Mouse (Mus musculus) limb, embryonic 15.5 days (tissue): Measurements from ENCODE around the gene Nek7. TPM values are rescaled to one million over a fixed set of nuclear protein-coding genes. Genes with fewer than 3 reads are reported as not detected.

Experiments
- ATAC-seq: fragments of 200-750 bp; cut with Nextera tagmentation; 2 replicates; pipeline ENCODE4 v1.8.0; 2017; ENCODE audit warnings: low read depth, moderate TSS enrichment; ENCODE audit not compliant: insufficient number of reproducible peaks, low FRiP score, low TSS enrichment
- H3K27ac ChIP-seq: fragments of 300-500 bp; sonication (generic); 2 replicates; pipeline ENCODE4 v1.5.1; 2015; ENCODE audit warnings: moderate library complexity, mild to moderate bottlenecking, inconsistent platforms
- H3K27me3 ChIP-seq: fragments of 300-500 bp; sonication (generic); 2 replicates; pipeline ENCODE4 v1.6.1; 2015; ENCODE audit warnings: inconsistent platforms
- H3K36me3 ChIP-seq: fragments of 300-500 bp; sonication (generic); 2 replicates; pipeline ENCODE4 v1.6.1; 2015; ENCODE audit warnings: inconsistent platforms
- H3K4me1 ChIP-seq: fragments of 300-500 bp; sonication (generic); 2 replicates; pipeline ENCODE4 v1.6.1; 2015; ENCODE audit warnings: inconsistent platforms
- H3K4me2 ChIP-seq: fragments of 300-500 bp; sonication (generic); 2 replicates; pipeline ENCODE4 v1.6.1; 2015; ENCODE audit warnings: mild to moderate bottlenecking, inconsistent platforms
- H3K4me3 ChIP-seq: fragments of 300-500 bp; sonication (generic); 2 replicates; pipeline ENCODE4 v1.5.1; 2015; ENCODE audit warnings: mild to moderate bottlenecking, inconsistent platforms
- H3K9ac ChIP-seq: fragments of 300-500 bp; sonication (generic); 2 replicates; pipeline ENCODE4 v1.6.1; 2015; ENCODE audit warnings: inconsistent platforms
- H3K9me3 ChIP-seq: fragments of 300-500 bp; sonication (generic); 2 replicates; pipeline ENCODE4 v1.6.1; 2016; ENCODE audit warnings: inconsistent platforms
- WGBS: fragments of 180-500 bp; shearing (Covaris S2); methylation state at CpG from one replicate; pipeline ENCODE4 v1.1.7; 2015; 5-methylcytosine and 5-hydroxymethylcytosine counted together
- polyA plus RNA-seq: library from polyadenylated mRNA; unstranded; fragments of >200 nt; fragmentation: Nextera tagmentation; extraction: Ambion mirVana; gene quantifications from 2 replicates; pipeline ENCODE4 v1.2.1, GENCODE M21; 2015

Nek7 gene
- 36.5 and 38.9 TPM in 2 replicates for polyA plus RNA-seq

GRCm38 (mm10) chr1:138619996-138620461, at the start of gene Nek7:
TSS of gene Nek7 (minus strand) at chr1:138620141.
- WGBS: 4% methylated on average over 11 of the region's 11 CpGs
- Histone ChIP-seq H3K4me3 (peak within 1 kb of the TSS; percentile 93), H3K9ac (peak within 1 kb of the TSS; percentile 90), H3K27me3 (no peaks in the 10 kb centered on the region), H3K4me1 (peaks cover 3% of the 10 kb centered on the region; the same call in 1 of the 2 replicates), H3K36me3 (no peaks in the 10 kb centered on the region), H3K4me2 (peak within 1 kb of the TSS; percentile 77), H3K9me3 (no peaks in the 10 kb centered on the region), H3K27ac (peak within 1 kb of the TSS; percentile 98)
- no peak for ATAC-seq

GRCm38 (mm10) chr1:138662342-138662741, 42.4 kb upstream of the Nek7 start:
- 84% methylated on average over 2 of the region's 2 CpGs for WGBS
- Histone ChIP-seq H3K36me3 (no peaks in the 10 kb centered on the region), H3K9me3 (no peaks in the 10 kb centered on the region), H3K4me1 (no peaks in the 10 kb centered on the region), H3K27me3 (no peaks in the 10 kb centered on the region), H3K27ac (no peak overlapping the region), H3K4me2 (no peak overlapping the region), H3K4me3 (no peak overlapping the region), H3K9ac (no peak overlapping the region)
- ATAC-seq: no peak

- no peak overlapping the region for H3K4me3 ChIP-seq
- H3K4me2 ChIP-seq: no peak overlapping the region
- no peak overlapping the region for H3K27ac ChIP-seq
- H3K36me3 ChIP-seq: no peaks in the 10 kb centered on the region
- ATAC-seq: no peak
- H3K9me3 ChIP-seq: no peaks in the 10 kb centered on the region
- H3K4me1 ChIP-seq: no peaks in the 10 kb centered on the region
- no peak overlapping the region for H3K9ac ChIP-seq
- no peaks in the 10 kb centered on the region for H3K27me3 ChIP-seq
These were observed 34.3 kb upstream of the Nek7 start for GRCm38 (mm10) chr1:138654212-138654611.

- H3K9ac ChIP-seq: no peak overlapping the region
These were observed 25.1 kb upstream of the Nek7 start for GRCm38 (mm10) chr1:138644991-138645390.

GRCm38 (mm10) chr1:138643306-138643830, 23.4 kb upstream of the Nek7 start:
- no peak overlapping the region for H3K9ac ChIP-seq
- no peaks in the 10 kb centered on the region; the same call in 1 of the 2 replicates for H3K4me1 ChIP-seq
- H3K4me2 ChIP-seq: no peak overlapping the region
- H3K27me3 ChIP-seq: no peaks in the 10 kb centered on the region
- no peaks in the 10 kb centered on the region for H3K36me3 ChIP-seq
- H3K27ac ChIP-seq: no peak overlapping the region
- no peak for ATAC-seq
- no peak overlapping the region for H3K4me3 ChIP-seq
- WGBS: 87% methylated on average over 3 of the region's 3 CpGs
- no peaks in the 10 kb centered on the region for H3K9me3 ChIP-seq

More at GRCm38 (mm10) chr1:138644991-138645390, 25.1 kb upstream of the Nek7 start:
- no peak for ATAC-seq
- Histone ChIP-seq H3K27me3 (no peaks in the 10 kb centered on the region), H3K4me3 (no peak overlapping the region), H3K9me3 (no peaks in the 10 kb centered on the region), H3K4me1 (no peaks in the 10 kb centered on the region; the same call in 1 of the 2 replicates), H3K27ac (no peak overlapping the region), H3K4me2 (no peak overlapping the region), H3K36me3 (no peaks in the 10 kb centered on the region)
- WGBS: 48% methylated on average over 3 of the region's 3 CpGs

GRCm38 (mm10) chr1:138640934-138641461, 21.1 kb upstream of the Nek7 start:
- H3K4me2 ChIP-seq: no peak overlapping the region
- no peaks in the 10 kb centered on the region; the same call in 1 of the 2 replicates for H3K4me1 ChIP-seq
- no peak for ATAC-seq
- H3K9me3 ChIP-seq: no peaks in the 10 kb centered on the region
- 57% methylated on average over 4 of the region's 4 CpGs for WGBS
- no peaks in the 10 kb centered on the region for H3K27me3 ChIP-seq
- no peak overlapping the region for H3K27ac ChIP-seq
- H3K36me3 ChIP-seq: no peaks in the 10 kb centered on the region
- no peak overlapping the region for H3K9ac ChIP-seq
- H3K4me3 ChIP-seq: no peak overlapping the region

GRCm38 (mm10) chr1:138637850-138638249, 17.9 kb upstream of the Nek7 start:
- Histone ChIP-seq H3K27me3 (no peaks in the 10 kb centered on the region), H3K36me3 (no peaks in the 10 kb centered on the region), H3K9me3 (no peaks in the 10 kb centered on the region), H3K4me2 (no peak overlapping the region), H3K4me3 (no peak overlapping the region), H3K9ac (no peak overlapping the region), H3K4me1 (no peaks in the 10 kb centered on the region), H3K27ac (no peak overlapping the region)
- no peak for ATAC-seq

GRCm38 (mm10) chr1:138634561-138634960, 14.6 kb upstream of the Nek7 start:
- no peak overlapping the region for H3K4me3 ChIP-seq
- H3K27me3 ChIP-seq: no peaks in the 10 kb centered on the region
- no peaks in the 10 kb centered on the region for H3K9me3 ChIP-seq
- no peak for ATAC-seq
- no peaks in the 10 kb centered on the region for H3K36me3 ChIP-seq
- no peaks in the 10 kb centered on the region for H3K4me1 ChIP-seq
- no peak overlapping the region for H3K27ac ChIP-seq
- 93% methylated on average over 1 of the region's 1 CpGs for WGBS
- H3K9ac ChIP-seq: no peak overlapping the region
- no peak overlapping the region for H3K4me2 ChIP-seq

- Histone ChIP-seq H3K4me1 (no peaks in the 10 kb centered on the region), H3K27me3 (no peaks in the 10 kb centered on the region), H3K9ac (no peak overlapping the region), H3K4me3 (no peak overlapping the region), H3K9me3 (no peaks in the 10 kb centered on the region), H3K27ac (no peak overlapping the region), H3K4me2 (no peak overlapping the region), H3K36me3 (no peaks in the 10 kb centered on the region)
- 82% methylated on average over 4 of the region's 4 CpGs for WGBS
- no peak for ATAC-seq
These were observed 9.0 kb upstream of the Nek7 start for GRCm38 (mm10) chr1:138628919-138629318.

- Histone ChIP-seq H3K4me1 (no peaks in the 10 kb centered on the region), H3K4me2 (no peak overlapping the region), H3K9me3 (no peaks in the 10 kb centered on the region), H3K27ac (no peak overlapping the region), H3K27me3 (no peaks in the 10 kb centered on the region), H3K9ac (no peak overlapping the region), H3K4me3 (no peak overlapping the region), H3K36me3 (no peaks in the 10 kb centered on the region)
- no peak for ATAC-seq
- 71% methylated on average over 3 of the region's 3 CpGs for WGBS
These were observed 8.5 kb upstream of the Nek7 start for GRCm38 (mm10) chr1:138628486-138628885.

- WGBS: 80% methylated on average over 3 of the region's 3 CpGs
- Histone ChIP-seq H3K4me3 (no peak overlapping the region), H3K27ac (no peak overlapping the region), H3K4me2 (no peak overlapping the region), H3K36me3 (no peaks in the 10 kb centered on the region), H3K9ac (no peak overlapping the region), H3K9me3 (no peaks in the 10 kb centered on the region), H3K27me3 (no peaks in the 10 kb centered on the region), H3K4me1 (no peaks in the 10 kb centered on the region)
- no peak for ATAC-seq
These were observed 7.9 kb upstream of the Nek7 start for GRCm38 (mm10) chr1:138627804-138628203.

GRCm38 (mm10) chr1:138626288-138626687, 6.3 kb upstream of the Nek7 start:
- H3K36me3 ChIP-seq: no peaks in the 10 kb centered on the region
- H3K4me2 ChIP-seq: no peak overlapping the region
- H3K27me3 ChIP-seq: no peaks in the 10 kb centered on the region
- no peak overlapping the region for H3K4me3 ChIP-seq
- WGBS: 80% methylated on average over 3 of the region's 3 CpGs
- no peaks in the 10 kb centered on the region for H3K9me3 ChIP-seq
- H3K9ac ChIP-seq: no peak overlapping the region
- no peak overlapping the region for H3K27ac ChIP-seq
- no peaks in the 10 kb centered on the region for H3K4me1 ChIP-seq
- no peak for ATAC-seq
